Mouse (Mus musculus) thymus, adult 18-20 months (tissue): ENCODE measurements around the gene Cend1.
A peak's percentile ranks its signal among the peaks of the same experiment; 100 is the strongest.

Experiments
- DNase-seq, 2 experiments: peaks; one replicate each; pipeline ENCODE4 v3.0.0; 2022; ENCODE audit warnings: mixed read lengths in 2 of 2

Cend1 gene

GRCm38 (mm10) chr7:141429310-141429709 is at the start of gene Cend1:
Cend1 (minus strand) TSS chr7:141429491.
- DNase-seq = no peak

- DNase-seq = no peak
Measured at GRCm38 (mm10) chr7:141478270-141478748, 49.0 kb upstream of the Cend1 start.

DNA sequence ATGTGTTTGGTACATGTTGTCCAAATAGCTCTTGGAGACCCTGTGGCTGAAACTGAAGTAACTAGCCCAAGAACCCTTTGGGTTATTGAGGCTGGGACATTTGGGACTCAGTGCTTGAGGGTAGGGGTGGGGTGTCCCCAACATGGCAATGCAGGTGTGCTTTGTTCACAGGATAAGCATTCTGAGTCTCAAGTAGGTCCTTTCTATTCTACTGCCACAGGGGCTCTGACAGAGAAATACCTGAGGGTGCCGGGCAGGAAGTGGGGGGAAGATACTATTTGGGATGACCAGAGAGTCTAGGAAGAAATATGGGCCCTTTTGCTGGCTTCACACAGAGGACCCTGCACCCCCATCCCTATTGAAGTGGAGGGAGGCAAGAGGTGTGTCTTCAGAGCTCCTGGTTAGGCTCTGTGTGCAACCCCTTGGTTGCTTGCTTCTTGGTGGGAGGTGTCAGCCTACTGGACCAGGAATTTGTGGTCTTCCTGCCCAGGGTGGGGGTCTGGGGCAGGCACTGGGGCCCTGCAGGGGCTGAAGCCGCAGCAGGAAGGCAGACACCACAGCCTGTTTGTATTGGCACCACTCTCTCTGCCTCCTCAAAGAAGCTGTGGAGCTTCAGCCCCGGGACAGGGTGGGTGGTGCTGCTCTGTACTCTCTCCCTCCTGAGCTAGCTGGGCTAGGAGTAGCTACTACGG is 48.4 kb upstream of the Cend1 start:
- DNase-seq = no peak

DNA sequence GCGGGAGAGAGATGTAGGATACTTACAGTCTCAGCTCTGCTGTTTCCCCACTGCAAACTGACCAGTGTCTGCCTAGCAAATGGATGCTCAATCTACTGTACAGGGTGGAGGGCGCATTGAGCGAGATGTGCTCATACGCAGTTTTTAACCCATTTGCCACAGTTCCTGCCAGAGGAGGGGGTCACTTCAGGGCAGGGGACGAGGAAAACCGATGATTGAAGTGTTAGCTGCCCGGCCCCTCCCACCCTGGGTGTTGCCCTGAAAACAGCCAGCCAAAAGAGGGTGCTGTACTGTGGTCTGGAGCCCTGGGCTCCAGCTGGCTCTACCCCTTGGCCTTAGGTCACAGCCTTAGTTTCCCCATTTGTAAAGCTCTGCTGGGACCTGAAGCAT is 47.7 kb upstream of the Cend1 start:
- no peak for DNase-seq

DNA sequence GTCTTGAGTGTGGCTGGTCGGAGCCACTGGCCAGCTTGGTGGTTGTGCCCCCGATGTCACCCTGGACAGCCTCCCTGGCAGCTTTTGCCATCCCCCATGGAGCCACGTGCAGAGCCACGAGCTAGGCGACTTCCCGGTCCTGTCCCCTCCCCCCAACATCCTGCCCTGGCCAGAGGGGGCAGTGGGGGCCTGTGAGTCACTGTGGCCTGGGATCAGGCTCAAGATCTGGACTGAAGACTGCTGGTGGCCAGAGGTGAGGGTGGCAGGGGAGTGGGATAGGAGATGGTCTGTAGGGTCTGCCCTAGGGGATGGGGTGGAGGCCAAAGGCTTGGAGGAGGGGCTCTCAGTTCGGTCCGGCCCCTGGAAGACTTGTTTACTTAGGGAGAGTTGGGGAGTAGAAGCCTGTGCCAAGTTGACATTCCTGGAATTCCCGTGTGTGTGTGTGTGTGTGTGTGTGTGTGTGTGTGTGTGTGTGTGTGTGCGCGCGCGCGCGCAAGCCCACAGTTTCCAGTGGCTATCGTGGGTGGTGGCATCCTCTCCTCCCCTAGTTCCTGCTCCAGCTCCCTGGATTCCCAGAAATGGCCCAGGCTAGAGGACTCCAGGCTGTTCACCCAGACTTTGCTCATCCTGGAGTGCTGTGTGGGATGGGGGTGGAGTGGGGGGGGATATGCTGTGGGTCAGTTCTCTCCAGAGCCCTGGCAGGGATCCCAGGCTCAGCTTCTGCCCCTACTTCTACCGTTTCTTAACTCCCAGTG is 47.1 kb upstream of the Cend1 start:
- DNase-seq = peak in 1 of 2 experiments; percentile 37

DNA sequence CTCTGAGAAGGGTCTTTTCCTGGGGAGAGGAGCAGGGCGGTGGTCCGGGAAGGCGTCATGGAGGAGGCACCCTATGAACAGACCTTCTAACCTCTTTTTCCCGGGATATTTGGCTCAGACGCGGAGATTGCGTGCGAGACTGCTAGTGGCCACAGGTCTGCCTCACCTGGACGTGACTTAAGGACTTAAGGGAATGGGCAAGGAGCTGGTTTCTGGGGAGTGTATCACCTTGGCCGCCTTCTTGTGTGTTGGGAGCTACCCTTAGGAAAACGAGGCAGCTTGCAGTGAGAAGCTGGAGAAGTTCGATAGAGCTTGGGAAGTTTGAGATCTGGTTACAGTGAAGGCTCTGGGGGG is 46.5 kb upstream of the Cend1 start:
- no peak for DNase-seq

DNA sequence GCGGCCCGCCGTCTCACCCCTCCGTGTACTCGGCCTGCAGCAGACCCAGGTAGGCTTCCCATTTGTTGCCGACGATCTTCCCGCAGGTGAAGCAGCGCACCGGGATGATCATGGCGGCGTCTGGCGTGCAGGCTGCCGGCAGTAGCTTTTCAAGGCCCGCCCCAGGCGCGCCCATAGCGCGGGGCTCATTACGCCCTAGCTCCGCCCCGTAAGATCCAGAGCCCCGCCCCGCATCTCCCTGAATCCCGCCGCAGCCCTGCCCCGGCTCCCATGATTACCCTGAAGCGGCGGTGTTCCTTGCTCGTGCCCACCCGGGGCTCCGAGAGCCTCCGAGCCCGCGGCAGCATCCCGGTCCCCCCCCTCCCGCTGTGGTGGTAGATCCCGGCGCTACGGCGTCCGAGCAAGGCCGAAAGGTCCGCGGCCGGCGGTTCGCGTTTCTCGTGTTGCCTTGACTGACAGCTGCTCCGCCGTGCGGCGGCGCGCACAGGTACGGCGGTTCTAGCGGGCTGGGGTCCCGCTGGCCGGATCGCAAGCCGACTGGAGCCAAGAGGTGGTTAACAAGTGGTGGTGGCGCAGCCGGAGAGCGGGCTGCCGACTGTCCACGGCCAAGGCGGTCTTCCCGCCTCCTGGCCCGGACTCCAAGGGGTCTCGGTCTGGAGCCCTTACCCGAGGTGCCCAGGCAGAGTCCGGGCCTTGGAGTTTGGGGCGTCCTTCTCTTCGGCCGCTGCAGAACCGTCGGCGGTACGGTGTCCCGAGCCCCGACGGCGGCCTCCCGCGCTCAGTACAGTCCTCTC is 45.9 kb upstream of the Cend1 start, which contains the start of the genes Polr2l and Tspan4:
TSS of gene Polr2l (minus strand) at position 122 of the 794 bp plus-strand sequence.
TSS of gene Tspan4 (plus strand) at position 230 of the 794 bp plus-strand sequence.
- peak; percentile 66 to 74 for DNase-seq

DNA sequence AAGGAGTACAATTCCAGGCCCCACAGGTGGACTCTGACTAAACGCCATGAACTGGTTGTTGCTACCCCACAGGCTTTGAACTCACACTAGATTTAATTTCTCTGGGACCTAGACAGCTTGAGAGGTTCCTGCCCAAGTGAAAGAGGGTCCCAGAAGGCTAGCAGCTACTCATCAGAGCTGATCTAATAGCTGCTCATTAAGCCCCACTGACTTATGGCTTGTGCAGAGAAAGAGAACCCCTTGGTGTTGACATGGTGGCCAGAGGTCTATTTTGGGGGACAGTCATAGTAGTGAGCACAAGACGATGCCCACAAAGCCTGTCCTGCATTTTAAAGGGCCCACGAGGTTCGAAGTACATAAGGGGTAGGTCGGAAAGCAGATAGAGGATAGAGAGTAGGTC is 44.9 kb upstream of the Cend1 start:
- DNase-seq = no peak

DNA sequence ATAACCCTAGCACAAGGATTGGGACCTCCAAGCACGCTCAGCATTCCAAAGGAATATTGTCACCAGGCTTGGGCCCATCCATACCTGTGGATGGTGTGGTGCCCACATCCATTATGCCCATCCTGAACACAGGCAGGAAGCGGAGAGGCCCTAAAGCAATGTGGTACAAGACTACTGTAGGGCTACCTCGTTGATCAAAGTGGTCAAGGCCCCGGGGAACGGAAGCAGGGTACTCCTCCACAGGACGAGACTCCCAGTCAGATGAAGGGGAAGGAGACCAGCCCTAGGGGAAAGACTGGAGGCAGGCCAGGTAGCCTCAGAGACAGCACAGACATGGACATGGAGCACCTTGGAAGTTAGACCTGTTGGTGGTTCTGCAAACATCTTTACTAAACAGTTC is 43.5 kb upstream of the Cend1 start:
- DNase-seq = no peak

GRCm38 (mm10) chr7:141472226-141472625 is 42.9 kb upstream of the Cend1 start:
- DNase-seq = no peak

- DNase-seq = no peak
Measured at GRCm38 (mm10) chr7:141471236-141471635, 41.9 kb upstream of the Cend1 start.

DNA sequence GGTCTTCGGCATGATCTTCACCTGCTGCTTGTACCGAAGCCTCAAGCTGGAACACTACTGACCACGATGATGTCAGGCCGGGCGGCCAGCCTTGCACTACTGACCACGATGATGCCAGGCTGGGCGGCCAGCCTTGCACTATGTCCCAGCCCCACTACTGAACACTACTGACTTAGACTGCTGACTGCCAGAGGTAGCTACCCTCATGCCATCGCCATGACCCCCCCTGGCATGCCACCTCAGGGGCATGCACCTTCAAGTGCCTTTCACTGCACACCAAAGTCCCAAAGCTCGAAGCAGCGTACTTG is 41.3 kb upstream of the Cend1 start:
- DNase-seq = no peak

DNA sequence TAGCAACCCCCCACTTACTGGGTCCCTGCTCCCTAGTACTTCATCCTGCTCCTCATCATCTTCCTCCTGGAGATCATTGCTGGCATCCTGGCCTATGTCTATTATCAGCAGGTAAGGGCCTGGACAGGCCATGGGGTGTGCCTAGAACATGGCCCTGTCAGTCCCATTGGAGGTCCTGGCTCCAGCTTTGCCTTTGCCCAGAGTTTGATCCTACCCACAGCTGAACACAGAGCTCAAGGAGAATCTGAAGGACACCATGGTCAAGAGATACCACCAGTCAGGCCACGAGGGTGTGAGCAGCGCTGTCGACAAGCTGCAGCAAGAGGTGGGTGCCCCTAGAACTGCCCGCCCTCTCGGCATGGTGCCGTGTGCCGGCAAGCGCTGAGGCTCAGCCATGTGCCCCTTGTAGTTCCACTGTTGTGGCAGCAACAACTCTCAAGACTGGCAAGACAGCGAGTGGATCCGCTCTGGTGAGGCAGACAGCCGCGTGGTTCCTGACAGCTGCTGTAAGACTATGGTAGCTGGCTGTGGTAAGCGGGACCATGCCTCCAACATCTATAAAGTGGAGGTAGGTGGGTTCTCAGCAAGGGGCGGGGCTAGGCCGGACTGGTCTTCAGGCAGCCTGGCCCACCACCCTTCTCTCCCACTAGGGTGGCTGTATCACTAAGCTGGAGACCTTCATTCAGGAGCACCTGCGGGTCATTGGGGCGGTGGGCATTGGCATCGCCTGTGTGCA is 40.8 kb upstream of the Cend1 start:
- no peak for DNase-seq

GRCm38 (mm10) chr7:141469352-141469751 is 40.1 kb upstream of the Cend1 start:
- DNase-seq = no peak

DNA sequence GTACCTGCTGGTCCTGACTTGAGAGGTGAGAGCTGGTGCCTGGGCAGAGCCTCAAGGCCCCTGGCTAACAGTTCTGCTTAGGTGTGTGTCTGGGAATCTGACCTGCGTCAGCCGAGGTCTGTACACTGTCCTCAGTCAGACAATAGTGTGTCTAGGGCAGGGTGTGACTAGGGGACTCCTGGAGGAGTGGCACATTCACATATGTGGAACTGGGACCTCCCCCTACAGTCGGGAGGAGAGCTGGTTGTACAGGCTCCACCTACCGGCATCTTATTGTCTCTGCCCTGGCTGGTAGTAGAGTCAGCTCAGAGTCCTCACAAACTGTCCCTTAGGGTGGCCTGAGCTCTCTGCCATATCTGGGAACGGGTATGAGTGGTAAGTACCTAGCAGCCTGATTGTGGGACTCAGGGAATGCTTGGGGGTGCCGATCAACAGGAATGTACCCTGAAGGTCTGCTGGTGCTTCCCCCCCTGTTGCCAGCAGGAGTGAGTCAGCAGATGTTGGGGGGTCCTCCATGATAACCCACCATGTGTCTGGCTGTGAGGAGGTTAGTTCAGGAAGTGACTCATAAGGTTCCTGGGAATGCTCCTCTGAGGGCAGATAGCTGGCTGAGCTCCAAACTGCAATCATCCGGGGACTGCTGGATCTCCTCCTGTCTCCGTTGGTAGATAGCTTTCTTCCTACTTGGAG is 39.4 kb upstream of the Cend1 start:
- DNase-seq = peak; percentile 33 to 50

- no peak for DNase-seq
Measured at GRCm38 (mm10) chr7:141468164-141468521, 38.9 kb upstream of the Cend1 start.

- peak; percentile 68 to 72 for DNase-seq
Measured at GRCm38 (mm10) chr7:141467230-141468030, 38.1 kb upstream of the Cend1 start, which contains the start of gene Cd151. Cd151 (plus strand) TSS chr7:141467392.

DNA sequence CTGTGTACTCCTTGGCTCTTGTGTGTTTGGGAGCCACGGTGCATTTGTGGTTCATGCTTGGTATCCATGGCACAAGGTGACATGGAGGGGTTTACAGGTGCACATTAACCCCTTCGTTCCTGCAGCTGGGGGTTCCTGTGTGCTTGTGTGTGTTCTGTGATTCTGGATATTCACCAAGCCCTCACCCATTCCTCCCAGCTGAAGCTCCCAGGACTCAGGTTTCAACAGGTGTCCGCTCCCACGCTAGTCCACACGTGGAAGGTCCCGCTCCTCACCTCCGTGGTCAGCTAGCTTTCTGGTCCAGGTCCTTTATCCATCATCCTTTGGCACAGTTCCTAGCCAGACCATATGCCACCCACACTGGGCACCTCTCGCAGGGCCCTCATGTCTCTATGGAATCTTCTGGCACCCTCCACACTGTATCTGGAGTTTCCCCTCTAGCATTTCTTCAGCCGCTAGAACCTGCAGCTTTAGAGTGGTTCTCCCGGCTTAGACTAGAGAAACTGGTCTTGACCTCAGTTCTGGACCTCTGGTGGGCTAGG is 37.4 kb upstream of the Cend1 start:
- DNase-seq = no peak

DNA sequence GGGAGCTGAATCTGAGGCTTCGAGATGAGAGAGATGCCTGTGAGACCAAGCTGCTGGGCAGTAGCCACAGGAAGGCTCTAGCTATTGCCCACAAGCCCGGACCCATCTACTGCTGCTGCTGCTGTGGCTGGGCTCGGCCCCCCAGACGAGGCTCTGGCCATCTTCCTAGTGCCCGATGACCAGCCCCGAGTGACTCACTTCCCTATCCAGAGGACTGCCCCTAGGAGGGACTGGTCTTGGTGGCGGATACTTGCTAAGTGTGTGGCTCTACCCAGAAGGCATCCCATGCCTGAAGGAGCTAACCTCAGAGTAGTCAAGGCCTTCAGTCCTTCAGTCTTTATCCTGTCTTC is 36.7 kb upstream of the Cend1 start:
- no peak for DNase-seq

GRCm38 (mm10) chr7:141465388-141466044 is 36.2 kb upstream of the Cend1 start:
- DNase-seq = no peak
